Mouse (Mus musculus) cerebellum, adult 18-20 months (tissue): Measurements from ENCODE around the gene Prdx2.
A peak's percentile ranks its signal among the peaks of the same experiment; 100 is the strongest.

ENCODE experiments used
- DNase-seq, 2 experiments: peaks; one replicate each; pipeline ENCODE4 v3.0.0; 2021

Prdx2 gene

GRCm38 (mm10) chr8:84949753-84950152 lies 19.6 kb upstream of the Prdx2 start:
- DNase-seq, result no peak

GRCm38 (mm10) chr8:84952612-84953255 lies 16.7 kb upstream of the Prdx2 start:
- DNase-seq, result no peak

- DNase-seq, result peak; percentile 82 to 85
Measured at GRCm38 (mm10) chr8:84956768-84957167, 12.6 kb upstream of the Prdx2 start.

- no peak for DNase-seq
Measured at GRCm38 (mm10) chr8:84959811-84960210, 9.6 kb upstream of the Prdx2 start.

- no peak for DNase-seq
Measured at GRCm38 (mm10) chr8:84963952-84964351, 5.4 kb upstream of the Prdx2 start.

- peak; percentile 91 to 96 for DNase-seq
Measured at GRCm38 (mm10) chr8:84965731-84966291, 3.6 kb upstream of the Prdx2 start.

GRCm38 (mm10) chr8:84966603-84967002 lies 2.8 kb upstream of the Prdx2 start:
- DNase-seq, result no peak

- DNase-seq, result no peak
Measured at GRCm38 (mm10) chr8:84967532-84968304, 1.7 kb upstream of the Prdx2 start.

- no peak for DNase-seq
Measured at GRCm38 (mm10) chr8:84968650-84969049, 737 bp upstream of the Prdx2 start.

GRCm38 (mm10) chr8:84970135-84970790 lies 876 bp downstream of the Prdx2 start:
- no peak for DNase-seq

GRCm38 (mm10) chr8:84970913-84971312 lies 1.5 kb downstream of the Prdx2 start:
- DNase-seq, result no peak

- DNase-seq, result no peak
Measured at GRCm38 (mm10) chr8:84973079-84973478, 3.7 kb downstream of the Prdx2 start.

GRCm38 (mm10) chr8:84973803-84974542 lies 4.6 kb downstream of the Prdx2 start:
- DNase-seq, result peak; percentile 63 to 68

GRCm38 (mm10) chr8:84974543-84975142 lies 5.3 kb downstream of the Prdx2 start:
- no peak for DNase-seq

- peak; percentile 37 to 57 for DNase-seq
Measured at GRCm38 (mm10) chr8:84975434-84975833, 6.0 kb downstream of the Prdx2 start.

- DNase-seq, result peak; percentile 95 to 96
Measured at GRCm38 (mm10) chr8:84976031-84976762, 6.8 kb downstream of the Prdx2 start.

GRCm38 (mm10) chr8:84976763-84977434 lies 7.5 kb downstream of the Prdx2 start:
- no peak for DNase-seq

- DNase-seq, result peak; percentile 51 to 63
Measured at GRCm38 (mm10) chr8:84977435-84978247, 8.3 kb downstream of the Prdx2 start.

GRCm38 (mm10) chr8:84978248-84978940 lies 9.0 kb downstream of the Prdx2 start, which contains the start of gene Junb:
Junb (minus strand) TSS chr8:84978718.
- DNase-seq, result peak; percentile 90 to 91
